ENCODE assay signal across 9 mouse cellular contexts in genomic region chr8:120364093-120364725, GRCm38 (mm10).
A peak's percentile ranks its signal among the peaks of the same experiment; 100 is the strongest.
DNase-seq lines count a peak whose midpoint lies in the region; ATAC-seq and TF ChIP-seq lines count a peak whose summit lies in the region.
"Had no signal": no experiment of that assay in that cellular context is flagged by ENCODE, and none has a peak within 500 bp of the region (broad histone marks: within the 10 kb centered on the region; RNA-seq: fewer than 3 reads in every experiment).

No protein-coding gene starts in this region.

- no peak for ATAC-seq in midbrain, embryonic 15.5 days (replicated peaks)
- no peak for ATAC-seq in liver, embryonic 12.5 days

- peak overlapping the region; percentile 78 for H3K27ac ChIP-seq in midbrain, embryonic 10.5 days (replicated peaks)
- H3K27ac ChIP-seq in midbrain, embryonic 15.5 days, result no peak overlapping the region
- peak overlapping the region; percentile 69 for H3K27ac ChIP-seq in liver, embryonic 12.5 days
- H3K27ac ChIP-seq in olfactory bulb, adult 2 months (ENCODE audit: insufficient read depth, low read depth, low read length), result no peak overlapping the region
- H3K27ac ChIP-seq: embryonic facial prominence, embryonic 15.5 days had no signal

- no peaks in the 10 kb centered on the region for H3K36me3 ChIP-seq in midbrain, embryonic 10.5 days
- no peaks in the 10 kb centered on the region for H3K36me3 ChIP-seq in midbrain, embryonic 15.5 days (replicated peaks)
- no peaks in the 10 kb centered on the region for H3K36me3 ChIP-seq in liver, embryonic 12.5 days
- H3K36me3 ChIP-seq: embryonic facial prominence, embryonic 15.5 days had no signal

- peaks cover 23% of the 10 kb centered on the region for H3K27me3 ChIP-seq in midbrain, embryonic 10.5 days (ENCODE audit: low read depth, poor library complexity, severe bottlenecking)
- H3K27me3 ChIP-seq in midbrain, embryonic 15.5 days (replicated peaks), result no peaks in the 10 kb centered on the region
- H3K27me3 ChIP-seq in liver, embryonic 12.5 days (replicated peaks), result no peaks in the 10 kb centered on the region; the same call in 1 of the 2 replicates
- H3K27me3 ChIP-seq: embryonic facial prominence, embryonic 15.5 days had no signal

- no peak overlapping the region for H3K4me2 ChIP-seq in midbrain, embryonic 15.5 days
- H3K4me2 ChIP-seq in liver, embryonic 12.5 days, result 0 out of 2 replicates have a peak overlapping the region, but pooled peaks have one; percentile 1
- H3K4me2 ChIP-seq: embryonic facial prominence, embryonic 15.5 days had no signal

- H3K4me1 ChIP-seq in midbrain, embryonic 10.5 days, result peaks cover 92% of the 10 kb centered on the region
- H3K4me1 ChIP-seq in midbrain, embryonic 15.5 days, result peaks cover 12% of the 10 kb centered on the region
- peaks cover 67% of the 10 kb centered on the region for H3K4me1 ChIP-seq in liver, embryonic 12.5 days
- H3K4me1 ChIP-seq in olfactory bulb, adult 2 months (ENCODE audit: control insufficient read depth, insufficient read depth, low read length), result peaks cover 54% of the 10 kb centered on the region

- DNase-seq in midbrain, embryonic 10.5 days (ENCODE audit: low spot score), result no peak
- peak; percentile 53 to 61 for DNase-seq in adrenal gland, postnatal 36 days
- DNase-seq in heart, postnatal 25 days (ENCODE audit: low spot score), result peak; percentile 30
- DNase-seq in frontal cortex, postnatal 14 days (ENCODE audit: low spot score in 2 of 2), result no peak
- no peak for DNase-seq in ovary, postnatal 10 days (ENCODE audit: low spot score)

- TF ChIP-seq CTCF in olfactory bulb, adult 2 months (IDR thresholded peaks at IDR 0.05; ENCODE audit: insufficient read depth, low read depth, low read length), result peak; percentile 68; the same call in 1 of the 2 replicates

- no peak overlapping the region for H3K9ac ChIP-seq in midbrain, embryonic 15.5 days
- peak overlapping the region; percentile 40 for H3K9ac ChIP-seq in liver, embryonic 12.5 days
- H3K9ac ChIP-seq: embryonic facial prominence, embryonic 15.5 days had no signal

- WGBS in midbrain, embryonic 10.5 days, result 40% methylated on average over 7 of the region's 7 CpGs
- WGBS in midbrain, embryonic 15.5 days, result 40% methylated on average over 7 of the region's 7 CpGs
- 17% methylated on average over 7 of the region's 7 CpGs for WGBS in liver, embryonic 12.5 days (ENCODE audit: insufficient replicate concordance)
- WGBS in olfactory bulb, adult 2 months, result 66% methylated on average over 7 of the region's 7 CpGs

- H3K4me3 ChIP-seq in midbrain, embryonic 10.5 days, result no peak overlapping the region
- H3K4me3 ChIP-seq in midbrain, embryonic 15.5 days, result no peak overlapping the region
- no peak overlapping the region for H3K4me3 ChIP-seq in liver, embryonic 12.5 days
- H3K4me3 ChIP-seq in olfactory bulb, adult 2 months (ENCODE audit: insufficient read depth, low read depth, low read length), result no peak overlapping the region
- H3K4me3 ChIP-seq: embryonic facial prominence, embryonic 15.5 days had no signal

- intact Hi-C loops in heart, postnatal 25 days (cut with DNase I), result loop anchor here (5.0 kb wide), 1 partner anchor 37 kb away; no protein-coding TSS in a partner anchor

- H3K9me3 ChIP-seq in midbrain, embryonic 10.5 days (replicated peaks), result no peaks in the 10 kb centered on the region
- no peaks in the 10 kb centered on the region for H3K9me3 ChIP-seq in midbrain, embryonic 15.5 days
- H3K9me3 ChIP-seq in liver, embryonic 12.5 days (replicated peaks), result no peaks in the 10 kb centered on the region
- H3K9me3 ChIP-seq: embryonic facial prominence, embryonic 15.5 days had no signal

- TF ChIP-seq POLR2A in olfactory bulb, adult 2 months (IDR thresholded peaks at IDR 0.05; ENCODE audit: insufficient read depth, low read depth, low read length), result no peak

Comparison
In these comparisons a context has a peak if more than half of its experiments do, and no peak if none do; other contexts are left out.
1. H3K27ac ChIP-seq: peak in midbrain, embryonic 10.5 days (single experiment) and liver, embryonic 12.5 days (single experiment); none in midbrain, embryonic 15.5 days (single experiment) and olfactory bulb, adult 2 months (single experiment).
2. DNase-seq: peak in adrenal gland, postnatal 36 days (2 of 2) and heart, postnatal 25 days (single experiment); none in midbrain, embryonic 10.5 days (single experiment), frontal cortex, postnatal 14 days (0 of 2) and ovary, postnatal 10 days (single experiment).